Mouse (Mus musculus) hindbrain, embryonic 16.5 days (tissue): ENCODE data around the gene Swap70. TPM values are rescaled to one million over a fixed set of nuclear protein-coding genes. Genes with fewer than 3 reads are reported as not detected.

Experiments used
- ATAC-seq: fragments of 200-750 bp; cut with Nextera tagmentation; 2 replicates; pipeline ENCODE4 v1.8.0; 2017; ENCODE audit warnings: moderate TSS enrichment, moderate library complexity
- H3K27ac ChIP-seq: fragments of 300-500 bp; sonication (generic); 2 replicates; pipeline ENCODE4 v1.5.1; 2014; ENCODE audit warnings: low read depth, mild to moderate bottlenecking, control low read depth, low read length, moderate library complexity
- H3K27me3 ChIP-seq: fragments of 300-500 bp; sonication (generic); replicated peaks from 2 replicates; pipeline ENCODE4 v1.6.1; 2014; ENCODE audit warnings: low read length; ENCODE audit not compliant: control insufficient read depth, insufficient read depth
- H3K36me3 ChIP-seq: fragments of 300-500 bp; sonication (generic); 2 replicates; pipeline ENCODE4 v1.6.1; 2014; ENCODE audit warnings: mild to moderate bottlenecking, low read length, moderate library complexity, mixed read lengths; ENCODE audit not compliant: control insufficient read depth, insufficient read depth
- H3K4me1 ChIP-seq: fragments of 300-500 bp; sonication (generic); 2 replicates; pipeline ENCODE4 v1.6.1; 2014; ENCODE audit warnings: low read depth, low read length; ENCODE audit not compliant: control insufficient read depth, insufficient read depth
- H3K4me2 ChIP-seq: fragments of 300-500 bp; sonication (generic); 2 replicates; pipeline ENCODE4 v1.6.1; 2014; ENCODE audit warnings: mild to moderate bottlenecking, low read length, control low read depth, moderate library complexity
- H3K4me3 ChIP-seq: fragments of 300-500 bp; sonication (generic); 2 replicates; pipeline ENCODE4 v1.5.1; 2014; ENCODE audit warnings: mild to moderate bottlenecking, low read length, control low read depth, moderate library complexity
- H3K9ac ChIP-seq: fragments of 300-500 bp; sonication (generic); 2 replicates; pipeline ENCODE4 v1.6.1; 2014; ENCODE audit warnings: low read depth, mild to moderate bottlenecking, control low read depth, low read length, moderate library complexity
- H3K9me3 ChIP-seq: fragments of 300-500 bp; sonication (generic); 2 replicates; pipeline ENCODE4 v1.6.1; 2014; ENCODE audit warnings: mild to moderate bottlenecking, low read length, moderate library complexity; ENCODE audit not compliant: control insufficient read depth
- WGBS: fragments of 180-500 bp; shearing (Covaris S2); extraction: QIAGEN DNeasy Blood & Tissue Kit; methylation state at CpG from one replicate; pipeline ENCODE4 v1.1.7; 2014; 5-methylcytosine and 5-hydroxymethylcytosine counted together
- polyA plus RNA-seq: library from polyadenylated mRNA; unstranded; fragments of >200 nt; fragmentation: Nextera tagmentation; extraction: Ambion mirVana; gene quantifications from 2 replicates; pipeline ENCODE4 v1.2.1, GENCODE M21; 2015

Swap70 gene
- polyA plus RNA-seq, 1 experiment from 2014 or later = 10.6 TPM

DNA sequence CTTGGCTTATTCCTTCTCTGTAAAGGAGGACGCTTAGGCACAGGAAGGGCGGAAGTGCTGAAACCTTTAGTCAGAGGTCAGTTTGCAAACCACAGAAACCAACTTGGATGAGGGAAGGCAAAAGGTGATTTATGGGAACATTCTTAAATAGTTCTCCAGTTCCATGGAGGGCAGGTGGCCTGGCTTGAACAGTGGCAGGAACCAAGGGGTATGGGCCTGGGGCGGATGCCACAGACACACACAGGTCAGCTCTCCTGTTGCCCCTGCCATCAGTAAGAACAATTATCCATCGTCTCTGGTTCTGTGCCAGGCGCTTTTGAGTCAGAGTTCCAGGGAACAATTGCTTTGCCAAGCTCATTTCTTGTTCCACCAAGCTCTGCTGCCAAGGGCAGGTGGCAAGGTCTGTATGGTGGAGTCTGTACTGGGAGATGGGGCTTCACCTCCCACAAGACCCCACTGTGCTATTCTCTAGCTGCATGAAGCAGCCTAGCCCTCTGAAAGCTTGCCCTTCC lies 56.3 kb downstream of the Swap70 start:
- Histone ChIP-seq H3K4me1 (no peaks in the 10 kb centered on the region), H3K4me3 (no peak overlapping the region), H3K9me3 (no peaks in the 10 kb centered on the region), H3K4me2 (no peak overlapping the region), H3K27ac (no peak overlapping the region), H3K27me3 (no peaks in the 10 kb centered on the region), H3K9ac (no peak overlapping the region), H3K36me3 (no peaks in the 10 kb centered on the region)
- no peak for ATAC-seq
- 80% methylated on average over 5 of the region's 5 CpGs for WGBS

DNA sequence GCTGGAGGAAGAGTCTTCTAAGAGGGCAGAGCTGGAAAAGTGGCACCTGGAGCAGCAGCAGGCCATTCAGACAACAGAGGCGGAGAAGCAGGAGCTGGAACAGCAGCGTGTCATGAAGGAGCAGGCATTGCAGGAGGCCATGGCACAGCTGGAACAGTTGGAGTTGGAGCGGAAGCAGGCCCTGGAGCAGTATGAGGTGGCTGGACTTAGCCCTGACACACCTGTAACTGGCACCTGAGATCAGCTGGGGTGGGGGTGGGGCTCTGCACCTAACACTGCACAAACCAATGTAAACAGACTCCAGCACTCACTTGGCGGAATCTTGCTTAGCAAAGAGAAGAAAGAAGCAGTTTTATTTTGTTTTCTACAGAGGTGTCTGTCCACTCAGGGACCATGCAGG lies 57.7 kb downstream of the Swap70 start:
- no peaks in the 10 kb centered on the region for H3K27me3 ChIP-seq
- H3K4me3 ChIP-seq = no peak overlapping the region
- H3K9ac ChIP-seq = no peak overlapping the region
- no peak overlapping the region for H3K4me2 ChIP-seq
- 98% methylated on average over 4 of the region's 4 CpGs for WGBS
- H3K4me1 ChIP-seq = no peaks in the 10 kb centered on the region
- no peak for ATAC-seq
- no peaks in the 10 kb centered on the region for H3K9me3 ChIP-seq
- H3K27ac ChIP-seq = no peak overlapping the region
- H3K36me3 ChIP-seq = no peaks in the 10 kb centered on the region

DNA sequence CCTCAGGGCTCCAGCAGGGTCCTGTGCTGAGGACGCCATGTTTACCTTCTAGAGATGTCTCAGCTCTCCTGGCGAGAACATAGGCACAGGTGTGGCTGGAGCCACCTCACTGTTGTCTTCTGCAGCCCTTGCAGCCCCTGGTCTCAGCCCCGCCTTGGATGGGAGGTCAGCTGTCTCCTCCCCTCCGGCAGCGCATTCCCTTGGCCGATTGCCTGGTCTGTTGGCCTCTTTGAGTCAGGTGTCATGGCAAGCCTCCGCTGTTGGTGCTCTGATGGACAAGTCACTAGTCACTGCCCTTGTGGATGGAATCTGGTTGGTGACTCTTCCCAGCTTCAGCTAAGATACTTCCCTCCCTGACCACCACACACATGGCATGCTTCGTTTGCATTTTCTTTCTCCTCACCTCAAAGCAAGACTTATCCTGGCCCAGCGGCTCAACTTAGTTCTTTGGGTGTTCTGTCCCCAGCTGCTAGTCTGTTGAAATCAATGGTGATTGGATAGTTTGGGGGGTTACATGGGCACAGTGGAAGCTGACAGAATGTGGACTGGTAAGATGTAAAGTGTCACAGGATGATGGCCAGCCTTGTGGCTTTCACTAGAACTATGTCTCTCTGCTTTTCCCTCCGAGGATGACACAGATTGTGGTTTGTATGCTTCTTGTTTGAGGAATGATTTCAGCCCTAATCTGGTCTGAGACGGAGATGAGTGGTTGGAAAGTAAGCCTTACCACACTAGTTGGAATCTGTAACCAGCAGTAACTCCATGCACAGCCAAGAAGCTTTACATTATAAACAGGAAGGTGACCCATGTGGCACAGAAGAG lies 60.1 kb downstream of the Swap70 start:
- Histone ChIP-seq H3K4me2 (no peak overlapping the region), H3K4me3 (no peak overlapping the region), H3K9ac (no peak overlapping the region), H3K27ac (no peak overlapping the region), H3K9me3 (no peaks in the 10 kb centered on the region), H3K36me3 (no peaks in the 10 kb centered on the region), H3K27me3 (no peaks in the 10 kb centered on the region), H3K4me1 (no peaks in the 10 kb centered on the region)
- 95% methylated on average over 11 of the region's 11 CpGs for WGBS
- no peak for ATAC-seq

DNA sequence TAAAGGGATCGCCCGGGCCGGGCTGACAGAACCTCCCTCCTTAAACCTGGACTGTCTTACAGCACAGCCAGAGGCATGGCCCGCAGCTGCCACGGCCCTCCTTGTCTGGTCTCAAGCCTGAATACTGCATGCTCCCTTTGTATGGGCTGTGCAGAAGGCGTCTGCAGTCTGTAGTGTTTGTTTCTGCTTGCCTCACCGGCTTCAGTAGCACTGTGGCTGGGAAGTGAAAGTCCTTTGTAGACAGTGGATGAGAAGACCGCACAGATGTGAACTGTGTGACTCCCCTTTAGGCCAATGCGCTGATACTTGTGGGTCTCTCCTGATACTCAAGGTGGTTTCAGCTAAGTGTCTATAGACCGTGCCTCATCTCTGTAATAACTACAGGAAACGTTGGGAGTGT lies 61.3 kb downstream of the Swap70 start:
- H3K27ac ChIP-seq = no peak overlapping the region

DNA sequence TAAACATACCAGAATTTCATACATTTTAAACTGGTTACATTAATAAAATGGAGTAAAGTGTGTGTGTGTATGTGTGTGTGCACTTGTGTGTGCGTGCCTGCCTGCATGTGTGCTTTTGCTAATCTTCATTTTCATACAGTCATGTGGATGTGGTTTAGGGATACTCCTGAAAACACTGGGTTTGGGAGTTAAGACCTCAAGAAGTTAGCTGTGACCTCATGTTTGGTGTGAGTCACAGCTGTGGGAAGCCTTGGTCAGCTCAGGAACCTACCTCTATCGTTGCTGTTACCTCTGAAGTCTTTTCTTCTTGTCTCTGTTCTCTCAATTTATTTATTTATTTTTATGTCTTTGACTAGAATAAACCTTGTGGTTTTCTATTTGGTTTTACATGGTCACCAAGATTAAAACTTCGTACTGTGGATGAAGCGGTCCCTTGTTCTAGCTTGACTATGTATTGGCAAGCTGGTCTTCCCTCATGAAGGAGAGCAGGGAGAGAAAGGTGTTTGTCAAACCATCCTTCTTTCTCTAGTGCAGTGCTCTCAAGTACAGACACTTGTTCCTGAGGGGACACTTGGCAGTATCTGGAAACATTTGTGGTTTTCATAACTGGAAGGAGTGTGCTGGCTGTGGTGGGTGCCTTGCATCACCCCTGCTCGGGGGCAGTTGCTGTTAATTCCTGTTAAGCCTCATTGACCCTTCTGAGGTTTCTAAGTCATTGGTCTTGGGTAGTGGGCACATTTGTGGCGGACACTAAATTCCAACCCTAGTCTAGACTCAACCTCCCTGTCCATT lies 62.2 kb downstream of the Swap70 start:
- no peaks in the 10 kb centered on the region for H3K9me3 ChIP-seq
- no peak overlapping the region for H3K27ac ChIP-seq
- no peak overlapping the region for H3K9ac ChIP-seq
- no peak overlapping the region for H3K4me3 ChIP-seq
- no peaks in the 10 kb centered on the region for H3K36me3 ChIP-seq
- no peaks in the 10 kb centered on the region for H3K27me3 ChIP-seq
- 94% methylated on average over 6 of the region's 6 CpGs for WGBS
- H3K4me1 ChIP-seq = no peaks in the 10 kb centered on the region
- no peak for ATAC-seq
- H3K4me2 ChIP-seq = no peak overlapping the region

More for the DNA sequence above, 61.3 kb downstream of the Swap70 start:
- Histone ChIP-seq H3K27me3 (no peaks in the 10 kb centered on the region), H3K9ac (no peak overlapping the region), H3K9me3 (no peaks in the 10 kb centered on the region), H3K4me3 (no peak overlapping the region), H3K4me2 (no peak overlapping the region), H3K36me3 (no peaks in the 10 kb centered on the region), H3K4me1 (no peaks in the 10 kb centered on the region)
- ATAC-seq = no peak
- WGBS = 83% methylated on average over 11 of the region's 11 CpGs

DNA sequence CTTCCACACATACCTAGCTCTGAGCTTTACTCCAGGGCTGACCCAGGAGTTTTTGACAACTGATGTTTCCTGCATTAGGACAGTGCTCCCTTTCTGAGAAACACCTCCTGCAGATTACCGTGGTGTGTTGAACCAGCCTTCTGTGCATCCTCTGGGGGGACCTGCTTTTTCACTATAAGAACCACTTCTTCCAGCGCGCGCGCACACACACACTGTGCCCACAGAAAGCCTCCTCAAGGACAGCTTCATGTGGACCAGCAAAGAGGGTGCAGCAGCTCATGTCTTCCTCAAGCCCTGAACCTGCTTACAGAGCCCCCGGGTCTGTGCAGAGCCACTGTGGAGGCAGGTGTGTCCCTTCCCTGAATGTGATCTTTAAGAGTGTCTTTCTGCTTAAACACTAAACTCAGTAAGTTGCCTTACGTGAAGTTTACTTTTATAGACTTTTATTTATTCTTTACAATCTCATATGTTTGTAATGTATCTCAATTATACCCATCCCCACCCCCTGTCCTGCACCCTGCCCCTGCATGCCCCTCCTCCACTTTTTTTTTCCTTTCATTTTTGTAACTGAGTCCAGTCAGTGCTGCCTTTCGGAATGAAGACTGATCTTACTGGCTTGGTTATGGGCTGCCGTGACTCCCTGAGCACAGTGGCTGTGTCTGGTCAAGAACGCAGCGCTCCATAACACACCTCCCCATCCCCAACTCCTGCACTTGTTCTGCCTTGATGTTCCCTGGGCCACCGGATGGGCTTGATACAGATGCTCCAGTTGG lies 63.8 kb downstream of the Swap70 start:
- H3K27me3 ChIP-seq = no peaks in the 10 kb centered on the region
- WGBS = 92% methylated on average over 12 of the region's 12 CpGs
- H3K9me3 ChIP-seq = no peaks in the 10 kb centered on the region
- H3K4me2 ChIP-seq = no peak overlapping the region
- no peaks in the 10 kb centered on the region for H3K36me3 ChIP-seq
- H3K4me3 ChIP-seq = no peak overlapping the region
- ATAC-seq = no peak
- H3K9ac ChIP-seq = no peak overlapping the region
- no peak overlapping the region for H3K27ac ChIP-seq
- H3K4me1 ChIP-seq = no peaks in the 10 kb centered on the region

DNA sequence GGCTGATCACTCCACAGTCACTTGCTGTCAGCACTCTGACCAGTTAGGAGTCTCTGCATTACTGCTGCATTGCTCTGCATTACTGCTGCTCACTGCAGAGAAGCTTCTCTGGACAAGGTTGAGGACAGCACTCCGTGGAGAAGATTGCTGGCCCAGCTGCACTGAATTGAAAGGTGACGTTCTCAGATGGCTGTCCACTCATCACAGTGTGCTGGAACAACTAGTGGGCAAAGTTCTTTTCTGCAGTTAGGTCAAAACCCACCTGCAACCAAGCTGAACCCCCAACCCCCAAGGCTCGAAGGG lies 64.3 kb downstream of the Swap70 start:
- H3K27ac ChIP-seq = no peak overlapping the region
- no peaks in the 10 kb centered on the region for H3K4me1 ChIP-seq
- H3K36me3 ChIP-seq = no peaks in the 10 kb centered on the region
- no peak overlapping the region for H3K9ac ChIP-seq
- 81% methylated on average over 3 of the region's 3 CpGs for WGBS
- no peaks in the 10 kb centered on the region for H3K27me3 ChIP-seq
- no peaks in the 10 kb centered on the region for H3K9me3 ChIP-seq
- no peak overlapping the region for H3K4me2 ChIP-seq
- H3K4me3 ChIP-seq = no peak overlapping the region
- no peak for ATAC-seq

DNA sequence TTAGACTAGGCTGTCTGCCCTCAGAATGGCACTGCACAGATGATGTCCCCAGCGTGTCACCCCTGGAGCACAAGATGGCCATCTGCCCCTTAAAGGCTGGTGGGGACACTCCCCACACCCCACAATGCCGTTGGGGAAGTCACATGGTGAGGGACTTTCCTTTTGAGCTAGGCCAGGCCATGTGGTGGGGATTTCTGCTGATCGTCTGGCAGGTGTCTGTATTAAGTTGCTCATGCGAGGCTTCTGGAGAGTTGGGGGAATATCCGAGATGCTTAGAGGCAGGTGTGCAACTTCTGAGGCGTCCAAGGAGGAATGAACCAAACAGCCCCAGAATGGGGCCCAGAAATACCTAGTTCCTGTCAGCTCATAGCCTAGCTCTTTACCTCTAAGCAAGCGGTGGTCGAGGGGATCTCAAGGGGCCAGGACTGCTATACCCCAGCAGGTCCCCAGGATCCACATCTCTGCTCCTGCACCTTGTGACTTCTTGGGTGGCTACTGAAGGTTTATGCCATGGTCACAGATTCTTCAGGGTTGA lies 64.8 kb downstream of the Swap70 start:
- Histone ChIP-seq H3K9me3 (no peaks in the 10 kb centered on the region), H3K27ac (no peak overlapping the region), H3K27me3 (no peaks in the 10 kb centered on the region), H3K4me1 (no peaks in the 10 kb centered on the region), H3K4me2 (no peak overlapping the region), H3K9ac (no peak overlapping the region), H3K36me3 (no peaks in the 10 kb centered on the region), H3K4me3 (no peak overlapping the region)
- 87% methylated on average over 8 of the region's 8 CpGs for WGBS
- no peak for ATAC-seq
